Mouse (Mus musculus): ENCODE data around the gene Tmie. TPM values are rescaled to one million over a fixed set of nuclear protein-coding genes. Genes with fewer than 3 reads are reported as not detected.
"Not testable (repeated sequence)": the region's sequence is repeated elsewhere in the genome, so short reads cannot be mapped to it uniquely, and the experiment has no call there.

Gene Tmie
- total RNA-seq, 2 experiments from 2014 or later, result 1.2 to 1.3 TPM

DNA sequence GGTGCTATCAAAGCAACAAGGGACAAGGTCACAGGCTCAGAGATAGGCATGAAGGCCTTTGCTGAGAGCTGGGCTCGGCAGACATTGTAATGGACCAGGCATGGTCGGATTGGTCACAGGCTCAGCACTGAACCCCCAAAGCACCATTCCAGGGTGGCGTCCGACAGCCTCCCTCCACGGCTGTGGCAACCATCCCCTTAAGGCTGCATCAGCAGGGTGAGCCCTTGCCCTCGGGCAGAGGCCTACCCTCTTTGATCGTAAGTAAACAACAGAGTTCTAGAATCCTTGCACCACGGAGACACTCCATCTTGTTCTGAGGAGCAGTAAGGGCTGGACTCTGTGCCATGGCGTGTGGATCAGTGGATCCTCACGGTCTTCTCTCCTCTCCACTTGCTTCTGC lies 35.7 kb downstream of the Tmie start, which contains the start of gene Prss46:
Gene Prss46, plus strand, starts transcription at position 301 of the 400 bp plus-strand sequence.
- DNase-seq, result no peak
- intact Hi-C loops (cut with DNase I), result no loop called here

DNA sequence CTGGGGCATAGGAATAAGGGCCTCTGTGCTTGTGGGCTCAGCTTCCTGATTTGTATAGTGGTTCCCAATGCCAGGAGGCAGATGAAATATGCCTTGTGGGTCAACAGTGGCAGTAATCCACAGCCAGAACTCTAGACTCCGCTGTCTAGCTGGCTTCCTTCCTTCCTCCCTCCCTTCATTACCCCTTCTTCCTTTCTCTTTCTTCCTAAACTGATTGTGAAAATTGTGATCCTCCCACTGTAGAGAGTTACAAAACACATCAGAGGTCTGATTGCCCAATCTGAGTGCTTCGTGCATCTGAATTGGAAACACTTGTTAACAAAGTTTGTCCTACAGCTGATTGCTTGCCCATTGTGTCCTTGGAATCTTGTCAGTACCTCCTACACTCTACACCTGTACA lies 38.5 kb downstream of the Tmie start:
- DNase-seq, result no peak
- intact Hi-C loops (cut with DNase I), result no loop called here

DNA sequence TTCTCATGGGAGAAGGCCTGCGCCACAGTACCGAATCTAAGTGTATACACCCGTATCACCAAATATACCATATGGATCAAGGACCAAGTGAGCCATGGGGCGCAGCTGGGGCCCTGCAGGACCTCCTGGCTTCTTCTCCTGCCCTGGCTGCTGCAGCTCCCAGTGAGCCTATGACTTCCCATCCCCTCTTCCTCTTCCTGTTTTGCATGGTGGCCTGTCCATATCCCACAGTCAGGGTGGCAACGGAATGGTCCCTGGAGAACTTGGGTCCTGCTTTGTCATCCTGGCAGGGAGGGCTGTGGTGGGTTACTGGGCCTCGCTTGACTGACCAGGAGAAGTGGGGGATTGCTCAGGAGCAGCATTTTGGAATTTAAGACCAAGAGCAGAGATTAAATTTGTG lies 39.0 kb downstream of the Tmie start:
- DNase-seq, result no peak

DNA sequence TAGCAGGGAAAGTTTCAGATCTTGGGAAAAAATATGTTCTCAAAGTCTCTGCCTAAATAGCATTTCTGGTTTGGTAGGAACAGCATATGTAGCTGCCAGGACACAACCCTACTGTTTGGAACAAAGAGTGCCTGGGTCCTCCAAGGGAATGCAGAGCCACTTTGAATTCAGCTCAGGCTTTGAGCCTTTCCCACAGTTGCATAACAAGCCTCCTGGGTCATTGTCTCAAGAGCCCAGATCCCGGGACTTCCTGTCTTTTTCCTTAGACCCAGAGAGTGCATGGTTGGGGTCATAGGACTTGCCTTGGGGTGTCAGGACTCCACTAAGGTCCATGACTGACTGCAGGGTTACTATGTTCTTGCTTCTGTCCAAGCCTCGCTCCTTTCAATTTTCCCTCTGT lies 43.8 kb downstream of the Tmie start:
- intact Hi-C loops (cut with DNase I), result no loop called here
- DNase-seq, result no peak

More for the DNA sequence above, 39.0 kb downstream of the Tmie start:
- intact Hi-C loops (cut with DNase I), result no loop called here

DNA sequence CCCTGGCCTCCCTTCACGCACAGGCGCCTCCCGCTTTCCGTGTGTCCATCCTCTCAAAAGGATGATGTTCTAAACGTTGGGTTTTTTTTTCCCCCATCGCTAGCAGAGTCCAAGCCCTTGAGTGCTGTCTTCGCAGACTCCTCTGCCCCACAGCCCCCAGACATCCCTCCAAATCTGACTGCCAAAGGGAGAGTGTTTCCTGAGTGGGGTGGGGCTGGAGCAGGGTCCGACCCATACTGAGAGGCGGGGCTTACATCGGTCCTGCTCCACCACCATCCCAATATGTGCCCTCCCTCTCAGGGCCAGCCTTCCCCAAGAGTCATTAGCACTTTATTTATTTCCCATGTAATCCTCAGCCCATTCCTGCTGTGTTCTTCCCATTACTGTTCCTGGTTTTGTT lies 45.0 kb downstream of the Tmie start:
- intact Hi-C loops (cut with DNase I), result no loop called here
- no peak for DNase-seq

DNA sequence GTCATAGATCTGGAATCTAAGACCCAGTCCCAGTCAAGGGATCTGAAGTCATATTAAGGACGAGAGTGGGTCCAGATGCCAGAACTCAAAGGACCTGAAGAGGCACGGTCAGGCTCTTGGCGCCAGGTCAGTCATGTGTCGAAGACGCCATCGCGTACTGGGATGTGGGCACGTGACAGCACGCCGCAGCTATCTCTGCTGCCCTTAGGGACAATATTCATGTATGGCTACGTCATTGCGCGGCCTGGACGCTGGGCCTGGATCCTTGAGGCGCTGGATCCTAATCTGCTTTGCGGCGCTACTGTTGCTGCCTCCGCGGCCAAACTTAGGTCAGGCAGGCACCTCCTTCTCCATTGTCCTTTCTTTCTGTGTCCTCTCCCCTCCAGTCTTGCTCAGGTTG lies 45.5 kb downstream of the Tmie start, which contains the start of gene Prss45:
Gene Prss45, plus strand, starts transcription at position 178 of the 400 bp plus-strand sequence.
- intact Hi-C loops (cut with DNase I), result no loop called here
- no peak for DNase-seq

DNA sequence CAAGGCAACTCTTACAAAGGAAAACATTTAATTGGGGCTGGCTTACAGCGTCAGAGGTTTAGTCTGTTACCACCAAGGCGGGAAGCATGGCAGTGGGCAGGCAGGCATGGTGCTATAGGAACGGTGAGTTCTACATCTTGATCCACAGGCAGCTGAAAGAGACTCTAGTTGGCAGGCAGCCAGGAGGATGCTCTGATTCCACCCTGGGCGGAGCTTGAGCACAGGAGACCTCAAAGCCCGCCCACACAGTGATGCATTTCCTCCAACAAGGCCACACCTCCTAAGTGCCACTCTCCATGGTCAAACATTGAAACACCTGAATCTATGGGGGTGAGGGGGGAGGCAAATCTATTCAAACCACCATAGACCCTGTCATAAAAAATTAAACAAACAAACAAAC lies 46.9 kb downstream of the Tmie start:
- intact Hi-C loops (cut with DNase I), result no loop called here
- DNase-seq, result no peak

DNA sequence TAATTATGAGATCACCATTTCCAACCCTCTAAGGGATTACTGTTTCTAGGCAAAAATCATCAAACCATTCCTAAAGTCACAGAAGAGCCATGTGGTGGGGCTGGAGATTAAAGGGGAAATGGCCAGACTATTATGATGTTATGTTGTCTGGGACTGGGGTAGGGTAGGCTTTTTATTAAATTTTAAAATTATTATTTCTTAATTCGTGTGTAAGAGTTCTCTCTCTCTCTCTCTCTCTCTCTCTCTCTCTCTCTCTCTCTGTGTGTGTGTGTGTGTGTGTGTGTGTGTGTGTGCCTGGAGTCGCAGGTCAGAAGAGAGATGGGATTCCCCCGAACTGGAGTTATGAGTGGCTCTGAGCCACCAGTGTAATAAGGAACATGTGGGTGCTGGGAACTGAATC lies 53.5 kb downstream of the Tmie start, which contains the start of gene Prss43:
Gene Prss43, plus strand, starts transcription at position 301 of the 400 bp plus-strand sequence.
- no peak for DNase-seq
- intact Hi-C loops (cut with DNase I), result no loop called here

DNA sequence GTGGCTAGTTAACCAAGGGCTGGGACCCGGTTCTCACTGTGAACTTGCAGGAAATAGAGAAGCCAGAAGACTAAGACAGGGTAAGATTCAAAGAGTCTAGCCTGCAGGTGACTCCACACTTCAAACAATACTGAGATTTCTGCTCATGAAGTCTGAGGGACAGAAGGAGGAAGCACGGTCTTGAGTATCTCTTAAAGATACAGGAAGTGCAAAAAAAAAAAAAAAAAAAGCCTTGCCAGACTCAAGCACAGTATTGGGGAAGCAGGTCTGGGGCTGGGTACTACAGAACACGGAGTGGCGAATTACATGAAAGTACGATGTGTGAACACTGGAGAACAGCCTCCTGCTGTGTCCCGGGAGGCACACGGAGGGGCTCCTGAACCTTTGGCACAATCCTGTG lies 54.1 kb downstream of the Tmie start:
- intact Hi-C loops (cut with DNase I), result no loop called here
- DNase-seq, result peak in 1 of 2 experiments; percentile 25

DNA sequence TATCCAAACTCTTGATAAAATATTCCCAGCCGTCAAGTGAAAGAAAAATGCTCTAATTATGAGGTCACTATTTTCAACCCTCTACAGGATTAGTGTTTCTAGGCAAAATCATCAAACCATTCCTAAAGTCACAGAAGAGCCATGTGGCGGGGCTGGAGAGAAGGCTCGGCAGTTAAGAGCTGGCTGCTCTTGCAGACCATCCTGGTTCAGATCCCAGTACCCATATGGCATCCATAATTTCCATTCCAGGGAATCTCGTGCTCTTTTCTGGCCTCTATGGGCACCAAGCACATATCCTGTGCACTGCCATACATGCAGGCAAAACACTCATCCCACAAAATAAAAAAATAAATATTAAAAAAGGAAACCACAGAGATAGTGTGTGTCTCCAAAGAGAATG lies 54.5 kb downstream of the Tmie start:
- DNase-seq, result no peak
- intact Hi-C loops (cut with DNase I), result no loop called here

DNA sequence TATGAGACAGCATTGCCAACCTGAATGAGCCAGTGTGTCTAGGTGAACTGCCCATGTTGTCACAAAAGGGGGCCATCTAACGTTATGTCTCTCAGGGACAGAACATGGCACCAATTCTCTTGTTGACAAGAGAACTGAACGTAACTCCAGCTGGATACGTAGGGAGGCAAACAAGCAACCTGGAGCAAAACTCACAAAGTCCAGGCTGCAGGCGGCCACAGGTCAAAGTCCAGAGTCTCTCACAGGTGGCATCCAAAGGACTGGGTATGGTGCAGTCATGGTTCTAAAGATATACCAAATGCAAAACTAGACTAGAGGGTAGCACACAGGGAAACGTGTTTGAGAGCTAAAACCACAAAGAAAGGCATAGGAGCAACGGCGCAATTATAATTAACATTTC lies 58.5 kb downstream of the Tmie start:
- DNase-seq, result no peak
- intact Hi-C loops (cut with DNase I), result no loop called here

DNA sequence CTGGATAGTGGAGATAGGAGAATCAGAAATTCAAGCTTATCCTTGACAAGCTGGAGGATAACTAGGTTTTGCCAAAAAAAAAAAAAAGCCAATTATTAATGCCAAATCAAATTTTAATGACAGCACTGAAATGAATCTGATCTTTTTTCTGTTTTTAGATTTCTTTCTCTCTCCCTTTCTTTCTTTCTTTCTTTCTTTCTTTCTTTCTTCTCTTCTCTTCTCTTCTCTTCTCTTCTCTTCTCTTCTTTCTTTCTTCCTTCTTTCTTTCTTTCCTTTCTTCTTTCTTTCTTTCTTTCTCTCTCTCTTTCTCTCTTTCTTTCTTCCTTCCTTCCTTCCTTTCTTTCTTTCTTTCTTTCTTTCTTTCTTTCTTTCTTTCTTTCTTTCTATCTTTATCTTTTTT lies 59.4 kb downstream of the Tmie start:
- DNase-seq; intact Hi-C loops (cut with DNase I): not testable (repeated sequence)

Small RNA genes within 50 kb of the gene (microRNA-seq; reads per million reads assigned to microRNA genes)
- 0 reads per million in 2 experiments for gene Gm24269 (ENCODE audit: borderline number of aligned reads in 2 of 2)

Other genes with a start within 250 kb of the Tmie start
- gene Nbeal2, start 226.0 kb downstream of the Tmie start, total RNA-seq (2021), result 10 to 100 TPM in 1 of 2 experiments, 1 to 10 TPM in 1; 9.5 to 11.0 TPM
- gene Ccdc12, start 223.6 kb downstream of the Tmie start, total RNA-seq (2021), result 10 to 100 TPM; 60.6 to 66.9 TPM
- over 10,000 TPM; 10,942 to 11,353 TPM for gene Myl3, start 138.3 kb downstream of the Tmie start, total RNA-seq (2021)
- 1 to 10 TPM; 6.5 to 6.6 TPM for gene Pth1r, start 133.0 kb downstream of the Tmie start, total RNA-seq (2021)
- gene Prss42, start 81.9 kb downstream of the Tmie start, total RNA-seq (2021), result not detected
- gene Prss44, start 66.1 kb downstream of the Tmie start, total RNA-seq (2021), result not detected
- gene Prss43, start 53.4 kb downstream of the Tmie start, total RNA-seq (2021), result not detected
- gene Prss45, start 45.5 kb downstream of the Tmie start, total RNA-seq (2021), result not detected
- not detected for gene Prss46, start 35.6 kb downstream of the Tmie start, total RNA-seq (2021)
- gene Prss50, start 22.1 kb downstream of the Tmie start, total RNA-seq (2021), result not detected
- gene Als2cl, start 243 bp downstream of the Tmie start, total RNA-seq (2021), result 10 to 100 TPM; 15.3 to 15.5 TPM
- not detected for gene Fam240a, start 36.7 kb upstream of the Tmie start, total RNA-seq (2021)
- not detected for gene Tdgf1, start 66.0 kb upstream of the Tmie start, total RNA-seq (2021)
- gene Lrrc2, start 71.4 kb upstream of the Tmie start, total RNA-seq (2021), result 100 to 1,000 TPM; 213 to 241 TPM
- 1 to 10 TPM; 2.3 to 4.3 TPM for gene Rtp3, start 110.5 kb upstream of the Tmie start, total RNA-seq (2021)
- gene Ltf, start 139.2 kb upstream of the Tmie start, total RNA-seq (2021), result under 1 TPM; 0.75 to 0.84 TPM
- 10 to 100 TPM; 14.3 to 21.1 TPM for gene Ccrl2, start 177.4 kb upstream of the Tmie start, total RNA-seq (2021)
- gene Lrrfip2, start 237.5 kb upstream of the Tmie start, total RNA-seq (2021), result 10 to 100 TPM; 93.5 to 97.6 TPM